Mouse (Mus musculus) embryonic facial prominence, embryonic 15.5 days (tissue): ENCODE measurements around the gene Sgcb. TPM values are rescaled to one million over a fixed set of nuclear protein-coding genes. Genes with fewer than 3 reads are reported as not detected.
"Not testable (repeated sequence)": the region's sequence is repeated elsewhere in the genome, so short reads cannot be mapped to it uniquely, and the experiment has no call there.

Experiments used
- ATAC-seq: fragments of 200-750 bp; cut with Nextera tagmentation; 2 replicates; pipeline ENCODE4 v1.8.0; 2017; ENCODE audit warnings: low read depth, moderate TSS enrichment; ENCODE audit not compliant: insufficient number of reproducible peaks, low FRiP score, low TSS enrichment
- H3K27ac ChIP-seq: fragments of 300-500 bp; sonication (generic); replicated peaks from 2 replicates; pipeline ENCODE4 v1.5.1; 2015; ENCODE audit warnings: mild to moderate bottlenecking, inconsistent platforms
- H3K27me3 ChIP-seq: fragments of 300-500 bp; sonication (generic); 2 replicates; pipeline ENCODE4 v1.6.1; 2015; ENCODE audit warnings: inconsistent platforms
- H3K36me3 ChIP-seq: fragments of 300-500 bp; sonication (generic); 2 replicates; pipeline ENCODE4 v1.6.1; 2015; ENCODE audit warnings: mild to moderate bottlenecking, inconsistent platforms
- H3K4me1 ChIP-seq: fragments of 300-500 bp; sonication (generic); 2 replicates; pipeline ENCODE4 v1.6.1; 2015; ENCODE audit warnings: inconsistent platforms
- H3K4me2 ChIP-seq: fragments of 300-500 bp; sonication (generic); replicated peaks from 2 replicates; pipeline ENCODE4 v1.6.1; 2015; ENCODE audit warnings: mild to moderate bottlenecking, inconsistent platforms
- H3K4me3 ChIP-seq: fragments of 300-500 bp; sonication (generic); replicated peaks from 2 replicates; pipeline ENCODE4 v1.5.1; 2015; ENCODE audit warnings: mild to moderate bottlenecking, inconsistent platforms
- H3K9ac ChIP-seq: fragments of 300-500 bp; sonication (generic); 2 replicates; pipeline ENCODE4 v1.6.1; 2015; ENCODE audit warnings: inconsistent platforms
- H3K9me3 ChIP-seq: fragments of 300-500 bp; sonication (generic); replicated peaks from 2 replicates; pipeline ENCODE4 v1.6.1; 2016; ENCODE audit warnings: inconsistent platforms
- WGBS: fragments of 180-500 bp; shearing (Covaris S2); methylation state at CpG from one replicate; pipeline ENCODE4 v1.1.7; 2015; 5-methylcytosine and 5-hydroxymethylcytosine counted together
- polyA plus RNA-seq: library from polyadenylated mRNA; unstranded; fragments of >200 nt; fragmentation: Nextera tagmentation; extraction: Ambion mirVana; gene quantifications from 2 replicates; pipeline ENCODE4 v1.2.1, GENCODE M21; 2015

Sgcb gene
- polyA plus RNA-seq, 1 experiment from 2014 or later = 39.8 TPM

- Histone ChIP-seq H3K4me2 (no peak overlapping the region), H3K9ac (no peak overlapping the region), H3K4me3 (no peak overlapping the region), H3K27me3 (no peaks in the 10 kb centered on the region), H3K4me1 (no peaks in the 10 kb centered on the region), H3K27ac (no peak overlapping the region), H3K9me3 (no peaks in the 10 kb centered on the region; the same call in 1 of the 2 replicates), H3K36me3 (no peaks in the 10 kb centered on the region)
- WGBS = 81% methylated on average over 6 of the region's 6 CpGs
- no peak for ATAC-seq
Measured at GRCm38 (mm10) chr5:73604542-73604941, 43.0 kb downstream of the Sgcb start.

GRCm38 (mm10) chr5:73602865-73603264 lies 44.7 kb downstream of the Sgcb start:
- Histone ChIP-seq H3K9me3 (no peaks in the 10 kb centered on the region; the same call in 1 of the 2 replicates), H3K4me1 (no peaks in the 10 kb centered on the region), H3K4me2 (no peak overlapping the region), H3K27ac (no peak overlapping the region), H3K4me3 (no peak overlapping the region), H3K36me3 (no peaks in the 10 kb centered on the region), H3K27me3 (no peaks in the 10 kb centered on the region), H3K9ac (no peak overlapping the region)
- ATAC-seq = no peak
- 83% methylated on average over 3 of the region's 3 CpGs for WGBS

GRCm38 (mm10) chr5:73601361-73601763 lies 46.2 kb downstream of the Sgcb start:
- no peaks in the 10 kb centered on the region; the same call in 1 of the 2 replicates for H3K9me3 ChIP-seq
- 48% methylated on average over 8 of the region's 8 CpGs for WGBS
- no peak overlapping the region for H3K4me3 ChIP-seq
- H3K9ac ChIP-seq = no peak overlapping the region
- H3K27ac ChIP-seq = no peak overlapping the region
- H3K27me3 ChIP-seq = no peaks in the 10 kb centered on the region
- no peaks in the 10 kb centered on the region for H3K4me1 ChIP-seq
- ATAC-seq = no peak
- H3K4me2 ChIP-seq = no peak overlapping the region
- H3K36me3 ChIP-seq = no peaks in the 10 kb centered on the region

GRCm38 (mm10) chr5:73599991-73600390 lies 47.6 kb downstream of the Sgcb start:
- no peak overlapping the region for H3K4me2 ChIP-seq
- no peak for ATAC-seq
- no peaks in the 10 kb centered on the region for H3K4me1 ChIP-seq
- H3K9me3 ChIP-seq = no peaks in the 10 kb centered on the region
- H3K9ac ChIP-seq = no peak overlapping the region
- no peaks in the 10 kb centered on the region for H3K27me3 ChIP-seq
- no peak overlapping the region for H3K27ac ChIP-seq
- no peaks in the 10 kb centered on the region for H3K36me3 ChIP-seq
- 68% methylated on average over 2 of the region's 2 CpGs for WGBS
- no peak overlapping the region for H3K4me3 ChIP-seq

- 60% methylated on average over 5 of the region's 5 CpGs for WGBS
- ATAC-seq = no peak
- Histone ChIP-seq H3K36me3 (no peaks in the 10 kb centered on the region), H3K4me3 (no peak overlapping the region), H3K9me3 (no peaks in the 10 kb centered on the region), H3K27ac (no peak overlapping the region), H3K4me1 (no peaks in the 10 kb centered on the region), H3K27me3 (no peaks in the 10 kb centered on the region), H3K4me2 (no peak overlapping the region), H3K9ac (no peak overlapping the region)
Measured at GRCm38 (mm10) chr5:73598943-73599695, 48.5 kb downstream of the Sgcb start.

- Histone ChIP-seq H3K4me3 (no peak overlapping the region), H3K4me1 (no peaks in the 10 kb centered on the region), H3K27me3 (no peaks in the 10 kb centered on the region), H3K9ac (no peak overlapping the region), H3K4me2 (no peak overlapping the region), H3K9me3 (no peaks in the 10 kb centered on the region), H3K36me3 (no peaks in the 10 kb centered on the region), H3K27ac (no peak overlapping the region)
- no peak for ATAC-seq
- WGBS = 64% methylated on average over 3 of the region's 3 CpGs
Measured at GRCm38 (mm10) chr5:73587119-73587518, 60.5 kb downstream of the Sgcb start.

- Histone ChIP-seq H3K36me3 (no peaks in the 10 kb centered on the region), H3K4me2 (no peak overlapping the region), H3K27me3 (no peaks in the 10 kb centered on the region), H3K9ac (no peak overlapping the region), H3K4me3 (no peak overlapping the region), H3K4me1 (no peaks in the 10 kb centered on the region), H3K27ac (no peak overlapping the region), H3K9me3 (no peaks in the 10 kb centered on the region)
- WGBS = 68% methylated on average over 4 of the region's 4 CpGs
- ATAC-seq = no peak
Measured at GRCm38 (mm10) chr5:73586597-73586996, 61.0 kb downstream of the Sgcb start.

- Histone ChIP-seq H3K9ac (no peak overlapping the region), H3K4me2 (no peak overlapping the region), H3K36me3 (no peaks in the 10 kb centered on the region), H3K4me3 (no peak overlapping the region), H3K27ac (peak overlapping the region; percentile 35), H3K27me3 (no peaks in the 10 kb centered on the region), H3K9me3 (no peaks in the 10 kb centered on the region), H3K4me1 (no peaks in the 10 kb centered on the region)
- no peak for ATAC-seq
- 28% methylated on average over 7 of the region's 7 CpGs for WGBS
Measured at GRCm38 (mm10) chr5:73585212-73586115, 62.1 kb downstream of the Sgcb start.

GRCm38 (mm10) chr5:73584011-73584410 lies 63.6 kb downstream of the Sgcb start:
- 42% methylated on average over 6 of the region's 6 CpGs for WGBS
- H3K4me2 ChIP-seq, H3K4me1 ChIP-seq, H3K4me3 ChIP-seq, H3K9ac ChIP-seq, H3K9me3 ChIP-seq, H3K27me3 ChIP-seq, H3K36me3 ChIP-seq, ATAC-seq, H3K27ac ChIP-seq: not testable (repeated sequence)
